Mouse (Mus musculus): ENCODE results near the gene Surf2. TPM values are rescaled to one million over a fixed set of nuclear protein-coding genes. Genes with fewer than 3 reads are reported as not detected.

The Surf2 gene
- polyA plus RNA-seq, 1 experiment from 2014 or later = 56.0 TPM

- Histone ChIP-seq H3K4me1 (replicated peaks) (peaks cover 50% of the 10 kb centered on the region), H3K27ac (no peak overlapping the region), H3K36me3 (peaks cover 53% of the 10 kb centered on the region), H3K4me2 (no peak overlapping the region), H3K27me3 (no peaks in the 10 kb centered on the region), H3K9me3 (no peaks in the 10 kb centered on the region), H3K9ac (0 out of 2 replicates have a peak overlapping the region, but pooled peaks have one; percentile 90), H3K4me3 (no peak overlapping the region)
- ATAC-seq (ENCODE audit: low FRiP score) = no peak
- WGBS = 67% methylated on average over 4 of the region's 4 CpGs
Measured at GRCm38 (mm10) chr2:26907109-26907508, 9.1 kb upstream of the Surf2 start.

GRCm38 (mm10) chr2:26908710-26909386 is 7.3 kb upstream of the Surf2 start:
- no peak for ATAC-seq (ENCODE audit: low FRiP score)
- H3K9ac ChIP-seq = peak overlapping the region; percentile 90
- H3K27ac ChIP-seq = no peak overlapping the region
- peaks cover 70% of the 10 kb centered on the region for H3K36me3 ChIP-seq
- H3K9me3 ChIP-seq = no peaks in the 10 kb centered on the region
- H3K27me3 ChIP-seq = no peaks in the 10 kb centered on the region
- 92% methylated on average over 18 of the region's 18 CpGs for WGBS
- H3K4me2 ChIP-seq = peak overlapping the region; percentile 70
- H3K4me1 ChIP-seq (replicated peaks) = peaks cover 50% of the 10 kb centered on the region
- H3K4me3 ChIP-seq = peak overlapping the region; percentile 85

GRCm38 (mm10) chr2:26909387-26909784 is 6.8 kb upstream of the Surf2 start:
- Histone ChIP-seq H3K9me3 (no peaks in the 10 kb centered on the region), H3K36me3 (peaks cover 71% of the 10 kb centered on the region), H3K27me3 (no peaks in the 10 kb centered on the region), H3K9ac (peak overlapping the region; percentile 90), H3K27ac (0 out of 2 replicates have a peak overlapping the region, but pooled peaks have one; percentile 96), H3K4me3 (peak overlapping the region; percentile 85), H3K4me1 (replicated peaks) (peaks cover 46% of the 10 kb centered on the region), H3K4me2 (peak overlapping the region; percentile 70)
- no peak for ATAC-seq (ENCODE audit: low FRiP score)

GRCm38 (mm10) chr2:26910124-26910993 is 5.8 kb upstream of the Surf2 start, which contains the start of the genes Med22 and Rpl7a:
TSS of gene Med22 (minus strand) at chr2:26910677.
TSS of gene Rpl7a (plus strand) at chr2:26910764.
- peak within 1 kb of the TSS; percentile 99 for H3K9ac ChIP-seq
- peak; percentile 93 for ATAC-seq (ENCODE audit: low FRiP score)
- H3K4me2 ChIP-seq = peak within 1 kb of the TSS; percentile 100
- H3K36me3 ChIP-seq = peaks cover 67% of the 10 kb centered on the region
- no peaks in the 10 kb centered on the region for H3K27me3 ChIP-seq
- H3K4me1 ChIP-seq (replicated peaks) = peaks cover 55% of the 10 kb centered on the region
- under 1% methylated on average over 73 of the region's 74 CpGs for WGBS
- peak within 1 kb of the TSS; percentile 85 for H3K4me3 ChIP-seq
- H3K9me3 ChIP-seq = no peaks in the 10 kb centered on the region
- peak within 1 kb of the TSS; percentile 96 for H3K27ac ChIP-seq

GRCm38 (mm10) chr2:26910994-26911765 is 5.0 kb upstream of the Surf2 start:
- H3K9ac ChIP-seq = peak overlapping the region; percentile 99
- H3K27ac ChIP-seq = peak overlapping the region; percentile 96
- WGBS = under 1% methylated on average over 37 of the region's 37 CpGs
- H3K4me1 ChIP-seq (replicated peaks) = peaks cover 59% of the 10 kb centered on the region
- ATAC-seq (ENCODE audit: low FRiP score) = peak; percentile 44
- H3K9me3 ChIP-seq = no peaks in the 10 kb centered on the region
- H3K4me2 ChIP-seq = peak overlapping the region; percentile 100
- no peaks in the 10 kb centered on the region for H3K27me3 ChIP-seq
- H3K36me3 ChIP-seq = peaks cover 58% of the 10 kb centered on the region
- H3K4me3 ChIP-seq = peak overlapping the region; percentile 85

- Histone ChIP-seq H3K9me3 (no peaks in the 10 kb centered on the region), H3K27ac (no peak overlapping the region), H3K36me3 (peaks cover 47% of the 10 kb centered on the region), H3K4me1 (replicated peaks) (peaks cover 65% of the 10 kb centered on the region), H3K27me3 (no peaks in the 10 kb centered on the region), H3K9ac (peak overlapping the region; percentile 99), H3K4me2 (peak overlapping the region; percentile 100), H3K4me3 (peak overlapping the region; percentile 85)
- WGBS = 77% methylated on average over 5 of the region's 5 CpGs
- no peak for ATAC-seq (ENCODE audit: low FRiP score)
Measured at GRCm38 (mm10) chr2:26912253-26912770, 3.9 kb upstream of the Surf2 start.

GRCm38 (mm10) chr2:26913416-26914147 is 2.6 kb upstream of the Surf2 start:
- Histone ChIP-seq H3K9ac (no peak overlapping the region), H3K4me2 (no peak overlapping the region), H3K4me1 (replicated peaks) (peaks cover 65% of the 10 kb centered on the region), H3K4me3 (no peak overlapping the region), H3K27ac (no peak overlapping the region), H3K9me3 (no peaks in the 10 kb centered on the region), H3K27me3 (no peaks in the 10 kb centered on the region), H3K36me3 (peaks cover 45% of the 10 kb centered on the region)
- ATAC-seq (ENCODE audit: low FRiP score) = no peak
- 91% methylated on average over 17 of the region's 17 CpGs for WGBS

- 67% methylated on average over 8 of the region's 8 CpGs for WGBS
- peaks cover 52% of the 10 kb centered on the region for H3K36me3 ChIP-seq
- H3K9me3 ChIP-seq = no peaks in the 10 kb centered on the region
- H3K4me3 ChIP-seq = no peak overlapping the region
- H3K4me1 ChIP-seq (replicated peaks) = peaks cover 58% of the 10 kb centered on the region
- no peaks in the 10 kb centered on the region for H3K27me3 ChIP-seq
- H3K4me2 ChIP-seq = peak overlapping the region; percentile 100; the same call in 1 of the 2 replicates
- no peak overlapping the region for H3K9ac ChIP-seq
- ATAC-seq (ENCODE audit: low FRiP score) = no peak
- no peak overlapping the region for H3K27ac ChIP-seq
Measured at GRCm38 (mm10) chr2:26914148-26914941, 1.8 kb upstream of the Surf2 start.

- 3% methylated on average over 13 of the region's 13 CpGs for WGBS
Measured at GRCm38 (mm10) chr2:26916738-26917137, 571 bp downstream of the Surf2 start.

GRCm38 (mm10) chr2:26919684-26920083 is 3.5 kb downstream of the Surf2 start:
- Histone ChIP-seq H3K27me3 (no peaks in the 10 kb centered on the region), H3K27ac (no peak overlapping the region), H3K9me3 (no peaks in the 10 kb centered on the region), H3K4me3 (no peak overlapping the region), H3K9ac (no peak overlapping the region), H3K36me3 (peaks cover 73% of the 10 kb centered on the region), H3K4me1 (replicated peaks) (peaks cover 32% of the 10 kb centered on the region), H3K4me2 (no peak overlapping the region)
- 89% methylated on average over 3 of the region's 3 CpGs for WGBS
- ATAC-seq (ENCODE audit: low FRiP score) = no peak

More at GRCm38 (mm10) chr2:26916738-26917137, 571 bp downstream of the Surf2 start:
- H3K4me1 ChIP-seq (replicated peaks) = peaks cover 47% of the 10 kb centered on the region
- H3K36me3 ChIP-seq = peaks cover 73% of the 10 kb centered on the region
- H3K4me3 ChIP-seq = peak overlapping the region; percentile 62
- H3K27me3 ChIP-seq = no peaks in the 10 kb centered on the region
- no peaks in the 10 kb centered on the region for H3K9me3 ChIP-seq
- H3K9ac ChIP-seq = peak overlapping the region; percentile 91
- H3K4me2 ChIP-seq = peak overlapping the region; percentile 100
- ATAC-seq (ENCODE audit: low FRiP score) = peak; percentile 5
- H3K27ac ChIP-seq = peak overlapping the region; percentile 83
